Mouse (Mus musculus): ENCODE data around the gene Prr19.

GRCm38 (mm10) chr7:25293191-25293739 lies 7.9 kb upstream of the Prr19 start:
- TF ChIP-seq EP300 (IDR thresholded peaks at IDR 0.05; ENCODE audit: low read depth), result no peak
- no peak for TF ChIP-seq CTCF (IDR thresholded peaks at IDR 0.05; ENCODE audit: low read depth)
